Mouse (Mus musculus): ENCODE results near the gene Ddx18.

- TF ChIP-seq POLR2A (IDR thresholded peaks at IDR 0.05; ENCODE audit: extremely low read depth, insufficient read depth, low read length): no peak
- no peak for TF ChIP-seq CTCF (IDR thresholded peaks at IDR 0.05; ENCODE audit: extremely low read depth, insufficient read depth, low read length)
These were observed 34.1 kb upstream of the Ddx18 start for GRCm38 (mm10) chr1:121601893-121602292.

All from cortical plate, adult 2 months (tissue).